Mouse (Mus musculus) midbrain, embryonic 16.5 days (tissue): ENCODE measurements at regions not wholly inside any gene's neighbourhood (a gene's known extent, or its start where the extent isn't known, plus 50 kb on each side); places are given as distances from the start of the nearest gene placed in this dataset.

Experiments used
- ATAC-seq: fragments of 200-750 bp; cut with Nextera tagmentation; 2 replicates; pipeline ENCODE4 v1.8.0; 2017; ENCODE audit warnings: moderate TSS enrichment
- H3K27ac ChIP-seq: fragments of 300-500 bp; sonication (generic); 2 replicates; pipeline ENCODE4 v1.5.1; 2014; ENCODE audit warnings: mild to moderate bottlenecking, low read length, mixed read lengths
- H3K27me3 ChIP-seq: fragments of 300-500 bp; sonication (generic); 2 replicates; pipeline ENCODE4 v1.6.1; 2014; ENCODE audit warnings: low read depth, low read length, mixed read lengths; ENCODE audit not compliant: control insufficient read depth, insufficient read depth
- H3K36me3 ChIP-seq: fragments of 300-500 bp; sonication (generic); 2 replicates; pipeline ENCODE4 v1.6.1; 2014; ENCODE audit warnings: mild to moderate bottlenecking, low read length, moderate library complexity, mixed read lengths; ENCODE audit not compliant: control insufficient read depth, insufficient read depth
- H3K4me1 ChIP-seq: fragments of 300-500 bp; sonication (generic); 2 replicates; pipeline ENCODE4 v1.6.1; 2014; ENCODE audit warnings: mild to moderate bottlenecking, low read length, mixed read lengths; ENCODE audit not compliant: control insufficient read depth, insufficient read depth
- H3K4me2 ChIP-seq: fragments of 300-500 bp; sonication (generic); 2 replicates; pipeline ENCODE4 v1.6.1; 2014; ENCODE audit warnings: mild to moderate bottlenecking, low read length, mixed read lengths
- H3K4me3 ChIP-seq: fragments of 300-500 bp; sonication (generic); 2 replicates; pipeline ENCODE4 v1.5.1; 2014; ENCODE audit warnings: low read depth, mild to moderate bottlenecking, low read length, moderate library complexity, mixed read lengths
- H3K9ac ChIP-seq: fragments of 300-500 bp; sonication (generic); 2 replicates; pipeline ENCODE4 v1.6.1; 2014; ENCODE audit warnings: low read depth, low read length, mixed read lengths
- H3K9me3 ChIP-seq: fragments of 300-500 bp; sonication (generic); replicated peaks from 2 replicates; pipeline ENCODE4 v1.6.1; 2014; ENCODE audit warnings: mild to moderate bottlenecking, low read length, mixed read lengths; ENCODE audit not compliant: control insufficient read depth, poor library complexity, severe bottlenecking
- WGBS: fragments of 180-500 bp; shearing (Covaris S2); extraction: QIAGEN DNeasy Blood & Tissue Kit; methylation state at CpG from one replicate; pipeline ENCODE4 v1.1.7; 2014; 5-methylcytosine and 5-hydroxymethylcytosine counted together

GRCm38 (mm10) chr3:41173561-41173960 lies 90.7 kb upstream of the Pgrmc2 start:
- Histone ChIP-seq H3K4me1 (no peaks in the 10 kb centered on the region), H3K36me3 (no peaks in the 10 kb centered on the region), H3K9ac (no peak overlapping the region), H3K27ac (no peak overlapping the region), H3K27me3 (no peaks in the 10 kb centered on the region), H3K4me3 (no peak overlapping the region), H3K4me2 (no peak overlapping the region), H3K9me3 (no peaks in the 10 kb centered on the region)
- ATAC-seq: no peak
- WGBS: 48% methylated on average over 6 of the region's 6 CpGs

- H3K4me3 ChIP-seq: no peak overlapping the region
- WGBS: 72% methylated on average over 11 of the region's 11 CpGs
- H3K4me1 ChIP-seq: no peaks in the 10 kb centered on the region
- H3K4me2 ChIP-seq: no peak overlapping the region
- no peak overlapping the region for H3K27ac ChIP-seq
- H3K9ac ChIP-seq: no peak overlapping the region
- no peak for ATAC-seq
- H3K36me3 ChIP-seq: no peaks in the 10 kb centered on the region
- no peaks in the 10 kb centered on the region for H3K27me3 ChIP-seq
- no peaks in the 10 kb centered on the region for H3K9me3 ChIP-seq
Measured at GRCm38 (mm10) chr3:41172306-41173215, 89.7 kb upstream of the Pgrmc2 start.

- Histone ChIP-seq H3K4me3 (no peak overlapping the region), H3K27me3 (no peaks in the 10 kb centered on the region), H3K36me3 (no peaks in the 10 kb centered on the region), H3K9ac (no peak overlapping the region), H3K27ac (no peak overlapping the region), H3K4me1 (no peaks in the 10 kb centered on the region), H3K4me2 (no peak overlapping the region), H3K9me3 (no peaks in the 10 kb centered on the region)
- whole genome bisulfite sequencing: 96% methylated on average over 4 of the region's 4 CpGs
- no peak for ATAC-seq
Measured at GRCm38 (mm10) chr3:41171772-41172171, 88.9 kb upstream of the Pgrmc2 start.

GRCm38 (mm10) chr3:41171310-41171709 lies 88.5 kb upstream of the Pgrmc2 start:
- Histone ChIP-seq H3K27ac (no peak overlapping the region), H3K36me3 (no peaks in the 10 kb centered on the region), H3K4me2 (no peak overlapping the region), H3K4me1 (no peaks in the 10 kb centered on the region), H3K4me3 (no peak overlapping the region), H3K27me3 (no peaks in the 10 kb centered on the region), H3K9ac (no peak overlapping the region), H3K9me3 (no peaks in the 10 kb centered on the region)
- ATAC-seq: no peak
- 88% methylated on average over 4 of the region's 4 CpGs for WGBS

GRCm38 (mm10) chr3:41170566-41170965 lies 87.7 kb upstream of the Pgrmc2 start:
- Histone ChIP-seq H3K27me3 (no peaks in the 10 kb centered on the region), H3K27ac (no peak overlapping the region), H3K4me3 (no peak overlapping the region), H3K9me3 (no peaks in the 10 kb centered on the region), H3K4me2 (no peak overlapping the region), H3K36me3 (no peaks in the 10 kb centered on the region), H3K9ac (no peak overlapping the region), H3K4me1 (no peaks in the 10 kb centered on the region)
- ATAC-seq: no peak
- 80% methylated on average over 6 of the region's 6 CpGs for WGBS

GRCm38 (mm10) chr3:41169430-41169829 lies 86.6 kb upstream of the Pgrmc2 start:
- Histone ChIP-seq H3K27me3 (no peaks in the 10 kb centered on the region), H3K4me2 (no peak overlapping the region), H3K4me3 (no peak overlapping the region), H3K27ac (no peak overlapping the region), H3K9ac (no peak overlapping the region), H3K36me3 (no peaks in the 10 kb centered on the region), H3K9me3 (no peaks in the 10 kb centered on the region), H3K4me1 (no peaks in the 10 kb centered on the region)
- WGBS: 94% methylated on average over 10 of the region's 10 CpGs
- ATAC-seq: no peak

GRCm38 (mm10) chr3:41168181-41168967 lies 85.5 kb upstream of the Pgrmc2 start:
- H3K27me3 ChIP-seq: no peaks in the 10 kb centered on the region
- WGBS: 89% methylated on average over 11 of the region's 11 CpGs
- H3K9me3 ChIP-seq: no peaks in the 10 kb centered on the region
- no peak for ATAC-seq
- H3K4me3 ChIP-seq: no peak overlapping the region
- H3K4me2 ChIP-seq: no peak overlapping the region
- no peak overlapping the region for H3K9ac ChIP-seq
- no peaks in the 10 kb centered on the region for H3K36me3 ChIP-seq
- no peaks in the 10 kb centered on the region for H3K4me1 ChIP-seq
- no peak overlapping the region for H3K27ac ChIP-seq

- Histone ChIP-seq H3K4me3 (no peak overlapping the region), H3K4me2 (no peak overlapping the region), H3K36me3 (no peaks in the 10 kb centered on the region), H3K27me3 (no peaks in the 10 kb centered on the region), H3K27ac (no peak overlapping the region), H3K9me3 (no peaks in the 10 kb centered on the region), H3K4me1 (no peaks in the 10 kb centered on the region), H3K9ac (no peak overlapping the region)
- 91% methylated on average over 3 of the region's 3 CpGs for WGBS
- ATAC-seq: no peak
Measured at GRCm38 (mm10) chr3:41167476-41167875, 84.6 kb upstream of the Pgrmc2 start.

GRCm38 (mm10) chr3:41164736-41165135 lies 81.9 kb upstream of the Pgrmc2 start:
- ATAC-seq: no peak
- 71% methylated on average over 7 of the region's 7 CpGs for WGBS
- no peak overlapping the region for H3K4me3 ChIP-seq
- H3K27ac ChIP-seq: no peak overlapping the region
- H3K9me3 ChIP-seq: no peaks in the 10 kb centered on the region
- no peak overlapping the region for H3K9ac ChIP-seq
- H3K4me1 ChIP-seq: no peaks in the 10 kb centered on the region
- H3K27me3 ChIP-seq: no peaks in the 10 kb centered on the region
- no peak overlapping the region for H3K4me2 ChIP-seq
- H3K36me3 ChIP-seq: no peaks in the 10 kb centered on the region
